Mouse (Mus musculus): ENCODE data around the gene Crebbp. TPM values are rescaled to one million over a fixed set of nuclear protein-coding genes. Genes with fewer than 3 reads are reported as not detected.

Gene Crebbp
- polyA plus RNA-seq, 1 experiment = 38.5 TPM

DNA sequence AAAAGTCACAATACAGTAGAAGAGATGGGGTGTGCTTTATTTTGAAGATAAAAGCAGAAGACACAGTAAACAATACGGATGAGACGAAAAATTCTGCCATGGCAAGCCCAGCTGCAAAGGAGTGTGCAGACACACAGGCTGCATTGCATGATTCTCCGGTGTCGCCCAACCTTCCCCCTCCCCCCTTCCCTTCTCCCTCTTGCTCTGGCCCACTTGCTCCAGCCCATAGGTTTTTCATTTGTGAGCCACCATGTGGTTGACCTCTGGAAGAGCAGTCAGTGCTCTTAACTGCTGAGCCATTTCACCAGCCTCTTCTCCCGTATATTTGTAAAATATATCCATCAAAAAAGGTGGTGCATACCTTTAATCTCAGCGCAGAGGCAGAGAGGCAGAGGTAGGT lies 139.5 kb downstream of the Crebbp start:
- H3K4me3 ChIP-seq (replicated peaks; ENCODE audit: insufficient read depth, low read depth, low read length) = no peak overlapping the region
- no peak for DNase-seq
- H3K27ac ChIP-seq (ENCODE audit: insufficient read depth, low read length) = no peak overlapping the region
- H3K27me3 ChIP-seq (ENCODE audit: control insufficient read depth, insufficient read depth, low read length) = no peaks in the 10 kb centered on the region
- WGBS = 67% methylated on average over 6 of the region's 6 CpGs
- TF ChIP-seq CTCF (IDR thresholded peaks at IDR 0.05; ENCODE audit: borderline replicate concordance, insufficient read depth, low read depth, low read length) (no peak), POLR2A (IDR thresholded peaks at IDR 0.05; ENCODE audit: borderline replicate concordance, insufficient read depth, low read length) (no peak)
- H3K4me1 ChIP-seq (ENCODE audit: control insufficient read depth, insufficient read depth, low read length) = peaks cover 3% of the 10 kb centered on the region; the same call in 1 of the 2 replicates

DNA sequence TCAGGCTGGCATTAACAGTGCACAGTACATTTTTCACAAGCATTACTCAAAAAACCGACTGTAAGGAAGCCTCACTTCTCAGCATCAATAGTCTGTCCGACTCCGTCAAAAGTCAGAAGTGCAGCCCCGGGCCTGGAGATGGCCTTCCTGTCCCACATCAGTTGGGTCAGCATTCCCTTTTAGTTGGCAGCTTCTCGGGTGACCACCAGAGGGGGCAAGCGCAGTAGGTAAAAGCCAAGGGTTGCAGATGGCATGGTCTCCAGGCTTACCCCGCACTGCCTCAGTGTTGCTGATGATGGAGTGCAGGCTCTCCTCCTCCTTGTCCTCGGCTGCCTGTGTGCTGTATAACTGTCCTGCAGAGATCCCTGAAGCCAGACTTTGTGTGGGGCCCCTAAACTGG lies 145.2 kb downstream of the Crebbp start:
- WGBS = 42% methylated on average over 8 of the region's 8 CpGs
- TF ChIP-seq POLR2A (IDR thresholded peaks at IDR 0.05; ENCODE audit: borderline replicate concordance, insufficient read depth, low read length) (no peak), CTCF (IDR thresholded peaks at IDR 0.05; ENCODE audit: borderline replicate concordance, insufficient read depth, low read depth, low read length) (peak; percentile 61)
- DNase-seq = peak; percentile 42 to 47

DNA sequence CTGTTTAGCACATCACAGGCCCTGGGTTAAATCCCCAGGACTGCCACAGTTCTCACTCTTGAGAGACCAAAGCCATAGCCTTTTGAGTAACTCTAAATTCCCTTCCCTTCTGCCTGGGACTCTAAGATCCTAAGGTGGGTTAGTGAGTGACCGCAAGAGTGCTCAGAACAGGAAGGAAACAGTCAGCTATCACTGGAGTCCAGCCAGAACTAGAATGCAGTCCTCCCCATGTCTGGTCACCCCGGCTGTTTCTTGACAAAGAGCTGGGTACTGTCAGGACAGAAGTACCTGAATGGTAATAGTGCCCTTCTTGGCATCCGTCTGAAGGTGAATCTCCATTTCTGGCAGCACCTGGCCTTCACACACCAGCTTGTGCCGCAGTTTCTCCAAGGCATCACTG lies 148.9 kb downstream of the Crebbp start:
- 94% methylated on average over 4 of the region's 4 CpGs for WGBS
- no peak for DNase-seq
- no peaks in the 10 kb centered on the region for H3K27me3 ChIP-seq (ENCODE audit: control insufficient read depth, insufficient read depth, low read length)
- H3K4me3 ChIP-seq (replicated peaks; ENCODE audit: insufficient read depth, low read depth, low read length) = no peak overlapping the region
- H3K27ac ChIP-seq (ENCODE audit: insufficient read depth, low read length) = no peak overlapping the region
- no peaks in the 10 kb centered on the region; the same call in 1 of the 2 replicates for H3K4me1 ChIP-seq (ENCODE audit: control insufficient read depth, insufficient read depth, low read length)
- TF ChIP-seq CTCF (IDR thresholded peaks at IDR 0.05; ENCODE audit: borderline replicate concordance, insufficient read depth, low read depth, low read length) (no peak), POLR2A (IDR thresholded peaks at IDR 0.05; ENCODE audit: borderline replicate concordance, insufficient read depth, low read length) (no peak)

More for the DNA sequence above, 145.2 kb downstream of the Crebbp start:
- H3K4me1 ChIP-seq (ENCODE audit: control insufficient read depth, insufficient read depth, low read length) = no peaks in the 10 kb centered on the region
- H3K27me3 ChIP-seq (ENCODE audit: control insufficient read depth, insufficient read depth, low read length) = no peaks in the 10 kb centered on the region
- H3K27ac ChIP-seq (ENCODE audit: insufficient read depth, low read length) = no peak overlapping the region
- H3K4me3 ChIP-seq (replicated peaks; ENCODE audit: insufficient read depth, low read depth, low read length) = no peak overlapping the region

DNA sequence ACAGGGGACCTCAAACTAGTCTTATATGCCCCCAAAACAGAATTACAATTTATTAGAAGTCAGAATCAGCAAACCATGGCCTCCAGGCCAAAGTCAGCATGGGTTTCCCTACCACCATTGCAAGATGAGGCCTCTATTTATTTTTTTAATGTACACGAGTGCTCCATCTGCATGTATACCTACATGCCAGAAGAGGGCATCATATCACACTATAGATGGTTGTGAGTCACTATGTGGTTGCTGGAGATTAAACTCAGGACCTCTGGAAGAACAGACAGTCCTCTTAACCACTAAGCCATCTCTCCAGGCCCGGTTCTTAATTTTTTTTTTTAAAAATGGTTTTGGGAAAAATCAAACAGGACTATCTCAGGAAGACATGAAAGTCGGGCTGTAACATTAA lies 160.0 kb downstream of the Crebbp start:
- 85% methylated on average over 3 of the region's 3 CpGs for WGBS

GRCm38 (mm10) chr16:4052601-4053000 lies 161.2 kb downstream of the Crebbp start:
- no peak overlapping the region for H3K27ac ChIP-seq (ENCODE audit: insufficient read depth, low read length)
- 95% methylated on average over 4 of the region's 4 CpGs for WGBS

More for the DNA sequence above, 160.0 kb downstream of the Crebbp start:
- Histone ChIP-seq H3K4me1 (ENCODE audit: control insufficient read depth, insufficient read depth, low read length) (no peaks in the 10 kb centered on the region), H3K4me3 (replicated peaks; ENCODE audit: insufficient read depth, low read depth, low read length) (no peak overlapping the region), H3K27ac (ENCODE audit: insufficient read depth, low read length) (no peak overlapping the region), H3K27me3 (ENCODE audit: control insufficient read depth, insufficient read depth, low read length) (no peaks in the 10 kb centered on the region)
- TF ChIP-seq CTCF (IDR thresholded peaks at IDR 0.05; ENCODE audit: borderline replicate concordance, insufficient read depth, low read depth, low read length) (no peak), POLR2A (IDR thresholded peaks at IDR 0.05; ENCODE audit: borderline replicate concordance, insufficient read depth, low read length) (no peak)
- no peak for DNase-seq

DNA sequence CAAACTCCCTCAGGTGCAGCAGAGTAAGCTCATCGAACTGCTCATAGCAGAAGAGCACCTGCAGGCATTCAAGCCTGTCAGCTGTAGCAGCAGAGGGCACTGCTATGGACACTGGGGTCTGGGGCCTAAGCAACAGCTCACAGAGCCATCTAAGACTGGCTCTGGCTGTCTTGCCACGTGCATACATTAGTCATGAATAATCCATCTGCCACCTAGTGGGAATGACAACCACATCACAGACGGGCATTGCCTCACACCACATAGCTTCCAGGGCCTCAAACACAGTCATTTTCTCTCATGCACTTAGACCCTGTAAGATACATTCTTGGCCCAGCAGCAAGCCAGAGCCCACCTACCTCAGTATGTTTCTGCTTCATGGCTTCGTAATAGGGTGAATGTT lies 168.3 kb downstream of the Crebbp start:
- DNase-seq = no peak
- 56% methylated on average over 4 of the region's 4 CpGs for WGBS
- TF ChIP-seq CTCF (IDR thresholded peaks at IDR 0.05; ENCODE audit: borderline replicate concordance, insufficient read depth, low read depth, low read length) = no peak
- TF ChIP-seq POLR2A (IDR thresholded peaks at IDR 0.05; ENCODE audit: borderline replicate concordance, insufficient read depth, low read length) = no peak
- Histone ChIP-seq H3K4me3 (replicated peaks; ENCODE audit: insufficient read depth, low read depth, low read length) (no peak overlapping the region), H3K4me1 (ENCODE audit: control insufficient read depth, insufficient read depth, low read length) (no peaks in the 10 kb centered on the region), H3K27me3 (ENCODE audit: control insufficient read depth, insufficient read depth, low read length) (no peaks in the 10 kb centered on the region), H3K27ac (ENCODE audit: insufficient read depth, low read length) (no peak overlapping the region)

More at GRCm38 (mm10) chr16:4052601-4053000, 161.2 kb downstream of the Crebbp start:
- DNase-seq = no peak
- H3K4me3 ChIP-seq (replicated peaks; ENCODE audit: insufficient read depth, low read depth, low read length) = no peak overlapping the region
- H3K4me1 ChIP-seq (ENCODE audit: control insufficient read depth, insufficient read depth, low read length) = no peaks in the 10 kb centered on the region
- no peaks in the 10 kb centered on the region for H3K27me3 ChIP-seq (ENCODE audit: control insufficient read depth, insufficient read depth, low read length)
- TF ChIP-seq CTCF (IDR thresholded peaks at IDR 0.05; ENCODE audit: borderline replicate concordance, insufficient read depth, low read depth, low read length) (no peak), POLR2A (IDR thresholded peaks at IDR 0.05; ENCODE audit: borderline replicate concordance, insufficient read depth, low read length) (no peak)

DNA sequence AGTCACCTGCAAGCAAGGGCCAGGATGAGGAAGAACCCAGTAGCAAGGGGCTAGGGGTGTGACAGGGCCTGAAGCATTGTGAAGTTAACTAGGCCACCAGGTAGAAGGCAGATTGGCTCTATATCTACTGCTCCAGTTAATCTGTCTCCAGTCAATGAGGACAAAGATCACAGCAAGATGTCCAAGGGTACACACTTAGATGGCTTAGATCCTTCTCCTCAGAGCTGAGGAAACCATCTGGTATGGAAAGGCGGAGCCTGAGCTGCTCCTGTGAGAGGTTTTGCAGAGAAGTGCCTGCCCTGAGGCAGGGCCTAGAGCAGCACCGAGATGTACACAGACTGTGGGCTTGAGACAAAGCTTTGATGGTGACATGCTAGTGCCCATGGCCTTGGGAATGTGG lies 169.7 kb downstream of the Crebbp start:
- WGBS = 91% methylated on average over 2 of the region's 2 CpGs
- Histone ChIP-seq H3K4me3 (replicated peaks; ENCODE audit: insufficient read depth, low read depth, low read length) (no peak overlapping the region), H3K27ac (ENCODE audit: insufficient read depth, low read length) (no peak overlapping the region), H3K27me3 (ENCODE audit: control insufficient read depth, insufficient read depth, low read length) (no peaks in the 10 kb centered on the region), H3K4me1 (ENCODE audit: control insufficient read depth, insufficient read depth, low read length) (no peaks in the 10 kb centered on the region)
- DNase-seq = no peak
- TF ChIP-seq POLR2A (IDR thresholded peaks at IDR 0.05; ENCODE audit: borderline replicate concordance, insufficient read depth, low read length) = no peak
- no peak for TF ChIP-seq CTCF (IDR thresholded peaks at IDR 0.05; ENCODE audit: borderline replicate concordance, insufficient read depth, low read depth, low read length)

- no peak for DNase-seq
- 97% methylated on average over 4 of the region's 4 CpGs for WGBS
- Histone ChIP-seq H3K27ac (ENCODE audit: insufficient read depth, low read length) (no peak overlapping the region), H3K27me3 (ENCODE audit: control insufficient read depth, insufficient read depth, low read length) (no peaks in the 10 kb centered on the region), H3K4me1 (ENCODE audit: control insufficient read depth, insufficient read depth, low read length) (no peaks in the 10 kb centered on the region), H3K4me3 (replicated peaks; ENCODE audit: insufficient read depth, low read depth, low read length) (no peak overlapping the region)
- TF ChIP-seq CTCF (IDR thresholded peaks at IDR 0.05; ENCODE audit: borderline replicate concordance, insufficient read depth, low read depth, low read length) = no peak
- no peak for TF ChIP-seq POLR2A (IDR thresholded peaks at IDR 0.05; ENCODE audit: borderline replicate concordance, insufficient read depth, low read length)
Observed at GRCm38 (mm10) chr16:4041646-4042045, 172.2 kb downstream of the Crebbp start.

Data from cerebellum, adult 2 months (tissue).